Mouse (Mus musculus): ENCODE results near the gene Sec22b.

- TF ChIP-seq POLR2A (IDR thresholded peaks at IDR 0.05; ENCODE audit: low read depth, low read length) = no peak
- no peak for TF ChIP-seq CTCF (conservative IDR thresholded peaks at IDR 0.05; ENCODE audit: insufficient read depth, insufficient read length, low read depth, low read length)
These were observed 40.1 kb upstream of the Sec22b start for GRCm38 (mm10) chr3:97860820-97861451.

Measured in kidney, adult 2 months (tissue).